Mouse (Mus musculus) gastrocnemius, postnatal 25 days (tissue): ENCODE data around the gene Hmx2. TPM values are rescaled to one million over a fixed set of nuclear protein-coding genes. Genes with fewer than 3 reads are reported as not detected.

Experiments used
- DNase-seq: peaks from one replicate; pipeline ENCODE4 v3.0.0; 2022
- total RNA-seq, 2 experiments: library from RNA; stranded (reverse); gene quantifications; 1 replicate in 1 of 2; 2 replicates in 1 of 2; pipeline ENCODE4 v1.2.3; 2021

Hmx2 gene
- total RNA-seq, 2 experiments from 2014 or later: not detected

DNA sequence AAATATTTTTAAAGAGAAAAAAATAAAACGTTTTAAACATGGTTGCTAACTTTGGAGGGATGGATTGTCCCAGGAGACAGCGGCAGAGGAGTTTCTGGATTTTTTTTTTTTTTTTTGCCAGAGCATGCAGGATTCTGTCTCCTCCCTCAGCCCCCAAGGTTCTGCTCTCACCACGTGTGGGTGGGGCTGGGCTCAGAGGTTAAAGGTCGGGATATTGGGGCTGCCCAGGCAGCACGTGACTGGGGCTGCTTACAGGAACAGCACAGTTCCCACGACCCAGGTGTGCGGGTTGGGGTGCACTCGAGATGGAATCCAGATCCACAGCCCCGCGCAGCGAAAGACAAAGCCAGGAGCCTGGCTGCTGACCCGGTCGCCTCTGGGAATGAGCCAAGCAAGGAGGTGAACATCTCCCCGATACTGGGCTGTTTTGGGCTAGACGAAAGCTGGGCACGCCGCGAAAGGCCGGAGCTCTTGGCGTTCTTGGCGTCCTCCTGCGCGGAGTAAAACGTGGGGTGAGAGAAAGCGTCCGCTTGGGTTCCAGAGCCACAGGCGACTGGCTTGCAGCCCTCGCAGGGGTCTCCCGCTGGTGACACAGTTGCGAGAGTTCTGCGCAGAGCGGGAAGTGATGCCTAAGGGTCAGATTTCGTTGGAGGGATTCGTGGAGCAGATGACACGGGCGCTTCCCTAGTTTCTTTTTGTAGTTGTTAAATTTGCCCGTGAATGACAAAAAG is 8.1 kb downstream of the Hmx2 start:
- DNase-seq: no peak

- no peak for DNase-seq
Measured at GRCm38 (mm10) chr7:131557751-131558150, 9.2 kb downstream of the Hmx2 start.

- DNase-seq: peak; percentile 92
Measured at GRCm38 (mm10) chr7:131559986-131560696, 11.6 kb downstream of the Hmx2 start, which contains the start of gene Bub3. Gene Bub3, plus strand, starts transcription at chr7:131560222.

- no peak for DNase-seq
Measured at GRCm38 (mm10) chr7:131560697-131561042, 12.1 kb downstream of the Hmx2 start.

- DNase-seq: no peak
Measured at GRCm38 (mm10) chr7:131575246-131575645, 26.7 kb downstream of the Hmx2 start.

DNA sequence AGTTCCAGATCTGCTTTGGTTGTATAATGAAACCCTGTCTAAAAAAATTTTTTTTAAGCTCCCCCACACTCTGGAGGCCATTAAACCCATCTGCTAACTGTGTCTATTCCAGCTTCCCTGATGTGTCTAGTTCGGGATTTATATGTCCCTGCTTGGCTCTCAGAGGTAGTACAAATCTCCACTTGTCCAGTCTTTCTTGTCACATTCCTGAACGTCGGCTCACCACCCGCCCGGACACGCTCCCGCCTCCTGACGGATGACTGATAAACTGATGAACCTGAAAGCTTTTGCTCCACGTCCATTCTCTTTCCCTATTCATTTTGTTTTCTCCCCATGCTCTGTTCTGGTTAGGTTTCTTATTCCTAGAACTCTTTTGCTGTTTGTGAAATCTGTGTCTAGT is 33.6 kb downstream of the Hmx2 start:
- no peak for DNase-seq

DNA sequence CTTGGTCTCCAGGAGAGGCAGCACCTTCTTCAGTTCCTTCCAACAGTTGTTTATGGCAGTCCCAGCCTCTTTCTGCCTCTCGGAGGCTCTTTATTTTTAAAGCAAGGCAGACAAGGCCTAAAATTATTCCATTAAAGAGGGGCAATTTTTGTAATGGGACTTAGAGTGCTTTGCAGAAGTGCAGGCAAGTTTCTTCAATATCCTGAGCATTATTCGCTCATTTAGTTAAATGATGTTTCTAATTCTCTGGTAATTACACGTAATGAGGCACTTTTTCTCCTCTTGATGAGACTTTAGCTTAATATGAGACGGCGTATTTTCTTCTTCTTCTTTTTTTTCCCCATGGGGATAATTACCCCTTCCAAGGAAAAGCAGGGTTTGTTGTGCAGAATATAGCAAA is 37.0 kb downstream of the Hmx2 start:
- no peak for DNase-seq

DNA sequence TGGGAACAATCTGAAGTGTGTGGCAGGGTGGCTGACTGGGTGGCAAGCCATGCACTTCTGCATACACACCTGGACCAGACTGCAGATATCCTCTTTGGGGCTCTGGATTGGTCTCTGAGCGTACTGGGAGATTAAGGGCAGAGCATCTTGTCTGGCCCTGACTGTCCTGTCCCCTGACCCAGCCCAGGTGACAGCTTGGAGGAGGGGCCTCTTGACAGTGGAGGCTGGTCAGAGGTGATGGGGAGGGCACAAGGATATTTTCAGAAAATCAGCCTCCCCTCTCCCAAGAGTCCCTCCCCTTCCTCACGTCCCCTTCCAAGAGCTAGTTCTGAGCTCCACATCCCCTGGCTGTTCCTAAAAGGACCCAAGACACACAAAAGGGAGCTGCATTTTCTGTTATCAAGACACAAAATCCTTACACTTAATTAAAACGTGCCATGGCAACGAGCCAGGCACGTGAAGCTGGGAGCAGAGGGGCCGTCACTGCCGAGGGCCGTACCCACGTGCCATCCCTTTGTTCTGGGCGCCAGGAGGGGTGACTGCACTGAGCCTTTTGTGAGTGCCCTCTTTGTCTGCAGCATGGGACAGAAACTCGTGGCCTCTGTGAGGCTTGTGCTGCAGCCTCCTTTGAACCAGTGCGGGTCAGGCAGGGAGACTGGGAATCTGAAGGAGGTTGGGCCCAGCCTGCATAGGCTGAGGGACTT is 49.4 kb downstream of the Hmx2 start:
- DNase-seq: no peak

DNA sequence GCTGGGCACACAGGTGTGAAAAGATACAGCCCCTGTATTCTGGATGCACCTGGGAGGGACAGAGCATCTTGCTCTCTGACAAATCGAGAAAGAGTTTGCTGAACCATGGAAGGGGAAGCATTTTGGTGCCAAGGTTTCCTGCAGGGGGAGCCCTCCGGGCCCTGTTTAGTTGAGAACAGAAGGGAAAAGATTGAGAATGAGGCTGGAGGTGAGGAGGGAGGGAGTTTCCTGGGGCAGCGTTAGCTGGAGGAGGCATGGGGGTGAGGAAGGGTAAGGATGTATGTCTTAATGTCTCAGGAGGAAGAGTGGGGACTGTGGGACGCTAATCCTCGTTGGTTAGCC is 49.9 kb downstream of the Hmx2 start:
- DNase-seq: no peak

DNA sequence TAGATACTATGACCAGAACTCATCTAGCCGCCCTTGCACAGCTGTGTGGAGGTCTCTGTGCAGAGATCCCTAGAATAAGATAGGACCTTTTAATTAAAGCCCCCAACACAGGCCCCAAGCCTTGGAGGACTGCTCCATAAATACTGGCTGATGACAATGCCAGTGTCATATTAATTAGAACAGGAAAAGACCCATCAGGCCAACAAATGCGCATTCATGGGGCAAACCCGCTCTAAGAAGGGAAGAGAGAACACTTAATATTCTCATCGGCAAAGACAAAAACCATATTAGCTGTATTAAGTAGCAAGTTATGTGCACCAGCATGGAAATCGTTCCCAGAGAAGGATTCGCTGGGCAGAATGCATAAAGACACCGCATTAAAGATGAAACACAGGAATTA is 53.5 kb downstream of the Hmx2 start:
- DNase-seq: no peak

GRCm38 (mm10) chr7:131603186-131603585 is 54.6 kb downstream of the Hmx2 start:
- no peak for DNase-seq

- no peak for DNase-seq
Measured at GRCm38 (mm10) chr7:131604946-131605345, 56.4 kb downstream of the Hmx2 start.

DNA sequence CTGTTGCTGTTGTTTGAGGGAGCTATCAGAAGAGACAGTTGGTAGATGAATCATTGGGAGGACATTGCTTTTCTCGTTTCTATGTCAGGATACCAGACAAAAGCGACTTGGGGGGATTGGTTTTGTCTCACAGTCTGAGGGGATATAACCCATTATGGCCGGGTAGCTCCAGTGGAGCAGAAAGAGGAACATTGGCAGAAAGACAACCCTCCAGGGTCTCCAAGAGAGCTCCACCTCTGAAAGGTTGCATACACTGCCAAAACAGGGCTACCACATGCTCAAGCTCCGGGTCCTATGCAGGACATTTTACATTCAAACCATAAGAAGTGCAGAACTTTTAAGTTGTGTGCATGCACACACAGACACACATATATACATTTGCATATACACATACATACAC is 56.9 kb downstream of the Hmx2 start:
- no peak for DNase-seq

Other genes with a start within 250 kb of the Hmx2 start
- gene Cuzd1, start 226.5 kb upstream of the Hmx2 start, total RNA-seq: under 1 TPM; 0.19 to 0.31 TPM
- gene Fam24b, start 219.3 kb upstream of the Hmx2 start, total RNA-seq: not detected
- gene Fam24a, start 214.9 kb upstream of the Hmx2 start, total RNA-seq: not detected
- 10 to 100 TPM; 17.4 to 18.5 TPM for gene 2310057M21Rik, start 186.0 kb upstream of the Hmx2 start, total RNA-seq
- 10 to 100 TPM; 35.7 to 37.9 TPM for gene Pstk, start 177.6 kb upstream of the Hmx2 start, total RNA-seq
- gene Ikzf5, start 138.3 kb upstream of the Hmx2 start, total RNA-seq: 10 to 100 TPM; 20.8 to 22.2 TPM
- gene Acadsb, start 138.2 kb upstream of the Hmx2 start, total RNA-seq: 100 to 1,000 TPM; 120 to 130 TPM
- not detected for gene Hmx3, start 5.9 kb upstream of the Hmx2 start, total RNA-seq
- gene Bub3, start 11.4 kb downstream of the Hmx2 start, total RNA-seq: 10 to 100 TPM; 28.9 to 32.8 TPM